Mouse (Mus musculus) ES-E14 (cell line): ENCODE measurements at regions not wholly inside any gene's neighbourhood (a gene's known extent, or its start where the extent isn't known, plus 50 kb on each side); places are given as distances from the start of the nearest gene placed in this dataset.

Experiments
- MAFK ChIP-seq: IDR thresholded peaks from 2 replicates; pipeline ENCODE4 v1.6.1; 2014; ENCODE audit warnings: mild to moderate bottlenecking, low read depth, low read length, inconsistent platforms; ENCODE audit not compliant: insufficient read depth
- ZC3H11A ChIP-seq: IDR thresholded peaks from 2 replicates; pipeline ENCODE4 v1.6.1; 2012; ENCODE audit warnings: low read depth, mild to moderate bottlenecking, inconsistent platforms, low read length, borderline replicate concordance
- ZNF384 ChIP-seq: IDR thresholded peaks from 2 replicates; pipeline ENCODE4 v1.6.1; 2012; ENCODE audit warnings: low read depth, low read length, inconsistent platforms

- TF ChIP-seq ZNF384 (0 out of 2 replicates have a peak, but pooled peaks have one; percentile 25), ZC3H11A (no peak), MAFK (no peak)
Measured at GRCm38 (mm10) chr12:12810159-12810885, 131.4 kb downstream of the Mycn start.
